Mouse (Mus musculus) heart, embryonic 11.5 days (tissue): ENCODE data around the gene Grb7. TPM values are rescaled to one million over a fixed set of nuclear protein-coding genes. Genes with fewer than 3 reads are reported as not detected.
A peak's percentile ranks its signal among the peaks of the same experiment; 100 is the strongest.

ENCODE experiments used
- ATAC-seq: fragments of 200-750 bp; cut with Nextera tagmentation; replicated peaks from 2 replicates; pipeline ENCODE4 v1.8.0; 2017; ENCODE audit warnings: moderate library complexity; ENCODE audit not compliant: insufficient number of reproducible peaks, low FRiP score, low TSS enrichment
- H3K27ac ChIP-seq: fragments of 300-500 bp; sonication (generic); 2 replicates; pipeline ENCODE4 v1.5.1; 2014; ENCODE audit warnings: mild to moderate bottlenecking, low read depth, low read length
- H3K27me3 ChIP-seq: fragments of 300-500 bp; sonication (generic); 2 replicates; pipeline ENCODE4 v1.6.1; 2014; ENCODE audit warnings: mild to moderate bottlenecking, low read length, mixed read lengths; ENCODE audit not compliant: control insufficient read depth, insufficient read depth
- H3K36me3 ChIP-seq: fragments of 300-500 bp; sonication (generic); 2 replicates; pipeline ENCODE4 v1.6.1; 2014; ENCODE audit warnings: mild to moderate bottlenecking, low read length, moderate library complexity, mixed read lengths; ENCODE audit not compliant: control insufficient read depth, insufficient read depth
- H3K4me1 ChIP-seq: fragments of 300-500 bp; sonication (generic); 2 replicates; pipeline ENCODE4 v1.6.1; 2014; ENCODE audit warnings: low read length; ENCODE audit not compliant: control insufficient read depth, insufficient read depth
- H3K4me2 ChIP-seq: fragments of 300-500 bp; sonication (generic); 2 replicates; pipeline ENCODE4 v1.6.1; 2014; ENCODE audit warnings: mild to moderate bottlenecking, moderate library complexity
- H3K4me3 ChIP-seq: fragments of 300-500 bp; sonication (generic); 2 replicates; pipeline ENCODE4 v1.5.1; 2014; ENCODE audit warnings: low read depth, low read length
- H3K9ac ChIP-seq: fragments of 300-500 bp; sonication (generic); 2 replicates; pipeline ENCODE4 v1.6.1; 2014; ENCODE audit warnings: mild to moderate bottlenecking, low read depth, low read length, moderate library complexity
- H3K9me3 ChIP-seq: fragments of 300-500 bp; sonication (generic); replicated peaks from 2 replicates; pipeline ENCODE4 v1.6.1; 2016; ENCODE audit warnings: low read length; ENCODE audit not compliant: control insufficient read depth
- WGBS: fragments of 180-500 bp; shearing (Covaris S2); extraction: QIAGEN DNeasy Blood & Tissue Kit; methylation state at CpG from one replicate; pipeline ENCODE4 v1.1.7; 2014; ENCODE audit not compliant: insufficient replicate concordance; 5-methylcytosine and 5-hydroxymethylcytosine counted together
- polyA plus RNA-seq: library from polyadenylated mRNA; unstranded; fragments of >200 nt; fragmentation: Nextera tagmentation; extraction: Ambion mirVana; gene quantifications from 2 replicates; pipeline ENCODE4 v1.2.1, GENCODE M21; 2014

Grb7 gene
- polyA plus RNA-seq, 1 experiment from 2014 or later = 2.0 TPM

DNA sequence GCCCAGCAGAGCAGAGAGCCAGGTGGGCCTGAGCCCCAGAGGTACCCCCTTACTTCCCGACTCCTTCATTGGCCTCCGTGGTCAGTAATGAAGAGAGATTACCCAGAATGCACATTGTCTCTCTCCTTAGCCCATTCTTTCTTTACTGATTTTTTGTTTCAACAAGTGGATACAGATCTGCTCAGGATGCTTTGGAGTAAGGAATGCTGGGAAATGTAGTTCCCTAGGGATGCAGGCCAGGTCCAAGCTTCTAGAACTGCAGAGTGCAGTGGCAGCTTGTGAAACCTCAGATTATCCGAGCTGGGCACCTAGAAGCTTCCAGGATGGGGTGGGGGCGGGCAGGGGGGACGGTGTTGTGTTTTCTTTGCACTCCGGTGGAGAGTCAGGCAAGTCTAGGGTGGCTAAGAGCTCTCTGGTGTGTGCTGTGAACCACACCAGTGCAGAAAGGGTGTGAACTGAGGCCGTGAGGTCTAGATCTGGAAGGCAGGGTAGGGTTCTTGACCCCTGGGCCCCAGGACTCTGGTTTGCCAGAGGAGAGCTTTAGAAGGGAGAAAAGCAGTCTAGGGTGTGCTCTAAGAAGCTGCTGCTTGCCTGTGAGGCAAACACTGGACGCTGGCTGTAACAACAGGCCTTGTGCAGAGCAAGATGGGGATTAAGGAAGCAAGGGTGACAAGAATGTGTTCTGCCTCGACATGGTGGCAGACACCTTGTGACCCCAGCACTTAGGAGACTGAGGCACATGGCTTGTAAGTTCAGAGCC, 14.3 kb upstream of the Grb7 start:
- 71% methylated on average over 9 of the region's 9 CpGs for WGBS
- no peaks in the 10 kb centered on the region for H3K27me3 ChIP-seq
- H3K9me3 ChIP-seq = no peaks in the 10 kb centered on the region
- H3K36me3 ChIP-seq = peaks cover 58% of the 10 kb centered on the region
- no peak overlapping the region for H3K9ac ChIP-seq
- H3K4me2 ChIP-seq = no peak overlapping the region
- no peak overlapping the region for H3K27ac ChIP-seq
- no peak overlapping the region for H3K4me3 ChIP-seq
- no peak for ATAC-seq
- no peaks in the 10 kb centered on the region for H3K4me1 ChIP-seq

DNA sequence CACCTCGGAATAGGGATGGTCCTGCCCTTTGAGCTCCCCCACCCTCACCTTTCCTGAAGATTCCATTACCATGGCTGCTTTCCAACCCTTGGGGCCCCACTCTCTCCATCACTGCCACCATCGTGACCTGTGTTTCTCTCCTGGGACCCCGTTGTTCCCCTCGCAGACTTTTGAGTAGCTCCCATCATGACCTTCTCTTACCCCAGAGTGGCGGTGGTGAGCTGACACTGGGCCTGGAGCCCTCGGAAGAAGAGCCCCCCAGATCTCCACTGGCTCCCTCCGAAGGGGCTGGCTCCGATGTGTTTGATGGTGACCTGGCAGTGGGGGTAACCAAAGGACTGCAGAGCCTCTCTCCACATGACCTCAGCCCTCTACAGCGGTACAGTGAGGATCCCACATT, 10.5 kb upstream of the Grb7 start:
- 88% methylated on average over 9 of the region's 9 CpGs for WGBS
- Histone ChIP-seq H3K9me3 (no peaks in the 10 kb centered on the region), H3K36me3 (peaks cover 29% of the 10 kb centered on the region), H3K4me1 (no peaks in the 10 kb centered on the region; the same call in 1 of the 2 replicates), H3K27ac (no peak overlapping the region), H3K27me3 (no peaks in the 10 kb centered on the region), H3K4me2 (no peak overlapping the region), H3K4me3 (no peak overlapping the region), H3K9ac (no peak overlapping the region)
- no peak for ATAC-seq

DNA sequence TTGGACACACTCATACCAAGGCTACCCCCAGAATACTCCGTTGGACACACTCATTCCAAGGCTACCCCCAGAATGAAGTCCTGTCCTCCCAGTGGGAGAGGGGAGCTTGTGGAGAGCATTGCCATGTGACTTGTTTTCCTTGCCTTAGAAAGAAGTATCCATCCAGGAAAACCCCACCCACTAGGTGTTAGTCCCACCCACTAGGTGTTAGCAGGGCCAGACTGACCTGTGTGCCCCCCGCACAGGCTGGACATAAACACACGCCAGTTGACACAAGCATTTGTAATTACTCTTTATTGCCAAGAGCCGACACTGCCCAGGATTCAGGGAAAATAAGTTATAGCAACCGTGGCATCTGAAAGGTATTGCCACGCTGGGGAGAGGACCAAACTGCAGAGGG, 8.8 kb upstream of the Grb7 start:
- peaks cover 22% of the 10 kb centered on the region for H3K36me3 ChIP-seq
- no peak overlapping the region for H3K4me3 ChIP-seq
- H3K27ac ChIP-seq = no peak overlapping the region
- no peaks in the 10 kb centered on the region for H3K27me3 ChIP-seq
- H3K4me2 ChIP-seq = no peak overlapping the region
- no peak overlapping the region for H3K9ac ChIP-seq
- ATAC-seq = no peak
- WGBS = 80% methylated on average over 6 of the region's 6 CpGs
- H3K9me3 ChIP-seq = no peaks in the 10 kb centered on the region
- no peaks in the 10 kb centered on the region; the same call in 1 of the 2 replicates for H3K4me1 ChIP-seq

DNA sequence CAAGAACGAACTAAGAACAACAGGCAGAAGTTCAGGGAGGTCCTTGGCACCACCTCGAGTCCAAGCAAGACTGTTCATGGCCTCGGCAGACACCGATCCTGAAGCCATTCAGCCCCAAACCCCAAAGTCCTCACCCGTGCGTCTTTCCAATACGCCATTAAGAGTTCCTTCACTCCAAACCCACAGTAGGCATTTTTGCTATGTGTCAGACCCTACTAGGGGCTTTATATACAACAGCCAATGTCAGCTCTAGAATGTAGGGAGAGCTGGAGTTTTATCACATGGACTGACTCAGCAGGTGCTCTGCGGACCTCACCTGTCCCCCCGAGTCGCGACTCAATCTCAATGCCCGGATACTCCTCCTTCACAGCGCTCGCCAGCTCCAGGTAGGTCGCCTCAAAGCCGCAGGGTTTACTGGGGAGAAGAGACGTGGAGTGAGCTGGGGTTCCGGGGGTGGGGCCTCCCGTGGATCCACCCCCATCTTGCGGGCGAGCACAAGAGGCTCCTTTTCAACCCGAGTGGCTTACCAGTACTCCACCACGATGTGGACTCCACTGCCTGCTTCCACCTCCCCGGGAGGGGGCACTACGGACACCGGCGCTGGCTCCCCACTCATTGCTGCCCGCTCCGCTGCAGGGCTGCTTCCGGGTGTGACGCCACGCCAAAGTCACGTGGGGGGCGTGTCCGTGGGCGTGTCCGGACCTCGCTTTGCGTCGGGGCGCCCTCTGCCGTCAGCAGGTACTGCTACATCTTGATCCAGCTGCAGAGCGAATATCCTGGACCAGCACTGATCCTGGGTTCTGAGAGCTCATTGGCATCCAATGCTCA, 7.6 kb upstream of the Grb7 start, which contains the start of gene Mien1:
Mien1 (minus strand) TSS at position 661 of the 828 bp plus-strand sequence.
- 2% methylated on average over 43 of the region's 43 CpGs for WGBS
- peak within 1 kb of the TSS; percentile 62 for H3K4me2 ChIP-seq
- H3K9me3 ChIP-seq = no peaks in the 10 kb centered on the region
- peak within 1 kb of the TSS; percentile 70 for H3K4me3 ChIP-seq
- H3K27ac ChIP-seq = peak within 1 kb of the TSS; percentile 38; the same call in 1 of the 2 replicates
- no peaks in the 10 kb centered on the region; the same call in 1 of the 2 replicates for H3K4me1 ChIP-seq
- H3K36me3 ChIP-seq = peaks cover 19% of the 10 kb centered on the region
- ATAC-seq = peak; percentile 75
- H3K9ac ChIP-seq = peak within 1 kb of the TSS; percentile 75
- no peaks in the 10 kb centered on the region for H3K27me3 ChIP-seq

DNA sequence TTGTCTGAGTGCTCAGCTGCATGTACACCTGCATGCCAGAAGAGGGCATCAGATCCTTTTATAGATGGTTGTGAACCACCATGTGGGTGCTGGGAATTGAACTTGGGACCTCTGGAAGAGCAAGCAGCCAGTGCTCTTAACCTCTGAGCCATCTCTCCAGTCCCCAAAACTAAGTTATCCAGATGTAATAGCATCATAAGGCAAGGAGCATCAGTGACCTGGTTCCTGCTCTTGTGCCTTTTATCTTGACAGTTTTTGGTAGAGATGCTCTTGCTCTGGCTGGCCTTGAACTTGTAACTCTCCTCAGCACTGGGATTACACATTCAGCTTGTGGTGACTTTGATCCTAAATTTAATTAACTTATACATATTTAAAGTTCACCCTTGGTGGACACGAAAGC, 2.5 kb upstream of the Grb7 start:
- Histone ChIP-seq H3K27ac (no peak overlapping the region), H3K27me3 (peaks cover 15% of the 10 kb centered on the region), H3K4me3 (no peak overlapping the region), H3K4me2 (no peak overlapping the region), H3K9ac (no peak overlapping the region), H3K4me1 (peaks cover 22% of the 10 kb centered on the region), H3K36me3 (no peaks in the 10 kb centered on the region), H3K9me3 (no peaks in the 10 kb centered on the region)
- WGBS = 100% methylated on average over 1 of the region's 1 CpGs
- no peak for ATAC-seq

DNA sequence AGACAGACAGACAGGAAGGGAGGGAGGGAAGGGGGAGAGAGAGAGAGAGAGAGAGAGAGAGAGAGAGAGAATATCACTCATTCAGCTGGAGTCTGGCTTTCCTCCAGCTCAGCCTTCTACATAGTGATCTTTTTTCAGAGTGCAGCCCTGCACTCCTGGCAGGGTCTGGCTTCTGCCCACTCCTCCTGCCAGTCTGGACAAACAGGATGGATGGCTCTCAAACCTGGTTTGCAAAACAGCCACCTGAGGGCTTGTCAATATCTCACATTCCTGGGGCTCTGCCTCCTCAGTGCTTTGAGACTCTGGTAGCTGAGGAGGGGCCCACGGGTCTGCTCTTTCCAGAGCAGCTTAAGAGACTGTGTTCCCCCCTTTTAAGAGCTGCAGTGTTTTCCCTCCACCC, 956 bp upstream of the Grb7 start:
- Histone ChIP-seq H3K4me2 (no peak overlapping the region), H3K9me3 (no peaks in the 10 kb centered on the region), H3K9ac (no peak overlapping the region), H3K27ac (no peak overlapping the region), H3K36me3 (no peaks in the 10 kb centered on the region), H3K4me3 (no peak overlapping the region), H3K4me1 (peaks cover 22% of the 10 kb centered on the region), H3K27me3 (peaks cover 18% of the 10 kb centered on the region)
- no peak for ATAC-seq
- 24% methylated on average over 1 of the region's 1 CpGs for WGBS

DNA sequence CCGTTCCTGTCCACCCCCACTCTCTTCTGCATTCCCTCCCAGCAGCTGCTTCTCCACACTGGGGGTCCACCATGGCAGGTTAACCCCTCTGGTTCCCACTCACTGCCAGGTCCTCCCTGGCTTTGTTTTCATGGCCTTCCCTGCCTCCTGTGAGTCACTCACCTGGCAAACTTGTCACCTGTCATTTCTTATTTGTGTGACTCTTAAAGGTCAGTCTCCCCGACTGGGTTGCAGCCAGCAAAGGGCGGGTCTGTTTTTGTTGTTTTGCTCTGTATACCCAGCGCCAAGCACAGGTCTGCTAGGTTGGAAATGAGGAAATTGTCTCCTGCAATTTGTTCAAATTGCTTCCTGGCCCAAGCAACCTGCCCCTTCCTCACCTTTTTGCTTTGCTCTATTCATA, 515 bp upstream of the Grb7 start:
- Histone ChIP-seq H3K36me3 (no peaks in the 10 kb centered on the region), H3K4me1 (peaks cover 22% of the 10 kb centered on the region), H3K9ac (no peak overlapping the region), H3K9me3 (no peaks in the 10 kb centered on the region), H3K4me2 (no peak overlapping the region), H3K27ac (no peak overlapping the region), H3K27me3 (peaks cover 18% of the 10 kb centered on the region), H3K4me3 (no peak overlapping the region)
- 50% methylated on average over 4 of the region's 4 CpGs for WGBS
- no peak for ATAC-seq

DNA sequence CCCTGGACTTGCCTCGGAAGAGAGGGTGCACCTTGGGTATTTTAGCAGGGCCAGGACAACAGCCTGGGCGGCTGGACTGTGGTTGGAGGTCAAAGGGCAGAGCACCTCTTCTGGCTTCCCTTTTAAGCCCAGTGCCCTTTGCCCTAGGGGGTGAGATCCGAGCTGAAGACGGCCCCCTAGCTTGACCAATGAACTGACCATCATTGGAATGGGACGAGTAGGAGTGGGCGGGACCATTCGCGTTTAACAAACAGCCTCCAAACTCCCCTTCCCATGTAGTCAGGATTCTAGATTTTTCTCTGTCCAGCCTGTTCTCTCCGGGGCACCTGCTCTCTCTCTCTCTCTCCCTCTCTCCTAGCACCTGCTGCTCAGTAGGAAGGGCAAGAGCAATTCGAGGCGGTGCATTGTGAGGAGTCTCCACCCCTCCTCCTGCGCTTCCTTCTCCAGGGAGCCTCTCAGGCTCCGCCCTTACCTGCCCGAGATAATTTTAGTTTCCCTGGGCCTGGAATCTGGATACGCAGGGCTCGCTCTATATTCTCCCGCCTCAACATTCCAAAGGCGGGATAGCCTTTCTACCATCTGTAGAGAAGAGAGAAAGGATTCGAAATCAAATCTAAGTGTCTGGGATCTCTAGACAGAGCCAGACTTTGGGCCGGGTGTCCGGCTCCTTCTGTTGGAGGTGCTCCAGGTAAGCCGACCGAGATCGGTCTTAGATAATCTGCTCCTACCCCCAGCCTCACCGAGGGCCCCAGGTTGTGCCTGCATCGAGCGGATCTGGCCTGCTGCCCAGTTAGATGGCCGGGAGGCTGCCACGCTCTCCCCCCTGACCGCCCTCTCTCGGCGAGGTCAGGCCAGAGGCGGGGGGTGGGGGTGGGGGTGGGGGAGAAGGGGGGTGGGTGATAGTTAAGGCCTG, 624 bp downstream of the Grb7 start:
- Histone ChIP-seq H3K4me2 (peak overlapping the region; percentile 61), H3K27ac (no peak overlapping the region), H3K9me3 (no peaks in the 10 kb centered on the region), H3K27me3 (peaks cover 18% of the 10 kb centered on the region), H3K9ac (peak overlapping the region; percentile 49; the same call in 1 of the 2 replicates), H3K4me1 (peaks cover 22% of the 10 kb centered on the region), H3K36me3 (no peaks in the 10 kb centered on the region), H3K4me3 (peak overlapping the region; percentile 29)
- peak; percentile 29; the same call in 1 of the 2 replicates for ATAC-seq
- WGBS = 3% methylated on average over 33 of the region's 33 CpGs
